Mouse (Mus musculus) testis, adult 2 months (tissue): ENCODE data around the gene Mid1. TPM values are rescaled to one million over a fixed set of nuclear protein-coding genes. Genes with fewer than 3 reads are reported as not detected.

Experiments
- H3K27ac ChIP-seq: fragments of 200-500 bp; 2 replicates; pipeline ENCODE4 v1.5.1; 2012; ENCODE audit warnings: low read depth, low read length; ENCODE audit not compliant: control insufficient read depth, insufficient read depth
- H3K27me3 ChIP-seq: fragments of 200-500 bp; 2 replicates; pipeline ENCODE4 v1.6.1; 2012; ENCODE audit warnings: mild to moderate bottlenecking, low read length, moderate library complexity; ENCODE audit not compliant: control insufficient read depth, insufficient read depth
- H3K36me3 ChIP-seq: fragments of 200-500 bp; 2 replicates; pipeline ENCODE4 v1.6.1; 2012; ENCODE audit warnings: mild to moderate bottlenecking, low read length; ENCODE audit not compliant: control insufficient read depth, insufficient read depth
- H3K4me1 ChIP-seq: fragments of 200-500 bp; 2 replicates; pipeline ENCODE4 v1.6.1; 2012; ENCODE audit warnings: low read length; ENCODE audit not compliant: control insufficient read depth, insufficient read depth
- H3K4me3 ChIP-seq: fragments of 200-500 bp; 2 replicates; pipeline ENCODE4 v1.5.1; 2012; ENCODE audit warnings: low read depth, mild to moderate bottlenecking, low read length, moderate library complexity, mixed read lengths; ENCODE audit not compliant: control insufficient read depth
- CTCF ChIP-seq: fragments of 200-500 bp; IDR thresholded peaks from 2 replicates; pipeline ENCODE4 v1.5.1; 2012; ENCODE audit warnings: low read depth, mild to moderate bottlenecking, inconsistent platforms, low read length, moderate library complexity; ENCODE audit not compliant: control insufficient read depth, insufficient read depth, insufficient replicate concordance
- POLR2A ChIP-seq: fragments of 200-500 bp; IDR thresholded peaks from 2 replicates; pipeline ENCODE4 v1.6.1; 2012; ENCODE audit warnings: low read depth, mild to moderate bottlenecking, inconsistent platforms, low read length, moderate library complexity; ENCODE audit not compliant: control insufficient read depth
- polyA plus RNA-seq: library from polyadenylated mRNA; depleted of rRNA; stranded (reverse); fragments of >200 nt; gene quantifications from 2 replicates; pipeline ENCODE4 v1.2.3, GENCODE M21; 2012

Mid1 gene
- polyA plus RNA-seq, 1 experiment: 0.65 TPM

DNA sequence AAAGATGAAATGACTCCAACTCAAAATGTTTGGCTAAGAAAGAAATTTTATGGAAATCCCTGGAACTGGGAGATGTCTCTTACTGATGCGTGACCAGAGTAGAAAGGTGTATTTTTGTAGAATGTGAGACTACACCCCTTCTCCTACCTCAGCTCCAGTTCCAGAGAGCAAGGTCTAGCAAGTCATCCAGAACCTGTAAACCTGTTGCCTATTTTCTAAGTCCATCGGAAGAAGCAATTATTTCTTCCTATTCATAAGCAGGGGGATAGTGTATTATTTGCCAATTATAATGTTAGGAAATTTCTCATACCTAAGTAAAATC, 153.6 kb downstream of the Mid1 start:
- Histone ChIP-seq H3K4me3 (no peak overlapping the region), H3K36me3 (no peaks in the 10 kb centered on the region), H3K27ac (no peak overlapping the region), H3K4me1 (no peaks in the 10 kb centered on the region), H3K27me3 (no peaks in the 10 kb centered on the region)
- TF ChIP-seq CTCF (no peak), POLR2A (no peak)

DNA sequence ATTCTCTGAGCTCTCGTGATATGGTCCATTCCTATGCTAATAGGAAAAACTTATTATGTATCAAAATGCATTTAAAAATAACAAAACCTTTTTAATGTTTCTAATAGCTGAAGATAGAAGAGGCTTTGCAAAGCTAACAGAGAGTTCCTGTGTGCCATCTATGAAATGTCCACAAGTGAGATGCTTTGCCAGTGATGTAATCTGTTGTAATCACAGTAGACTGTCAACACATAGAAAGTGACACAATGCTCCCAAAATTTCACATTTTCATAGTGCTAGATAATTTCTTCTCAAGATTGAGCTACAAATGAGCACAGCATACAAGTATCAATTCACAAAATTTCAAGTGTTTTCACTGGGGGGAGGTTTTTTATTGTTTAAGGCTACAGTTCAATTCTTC, 158.3 kb downstream of the Mid1 start:
- no peak overlapping the region for H3K4me3 ChIP-seq
- H3K36me3 ChIP-seq: no peaks in the 10 kb centered on the region
- H3K27me3 ChIP-seq: no peaks in the 10 kb centered on the region
- no peaks in the 10 kb centered on the region for H3K4me1 ChIP-seq
- H3K27ac ChIP-seq: no peak overlapping the region
- TF ChIP-seq CTCF (no peak), POLR2A (no peak)

DNA sequence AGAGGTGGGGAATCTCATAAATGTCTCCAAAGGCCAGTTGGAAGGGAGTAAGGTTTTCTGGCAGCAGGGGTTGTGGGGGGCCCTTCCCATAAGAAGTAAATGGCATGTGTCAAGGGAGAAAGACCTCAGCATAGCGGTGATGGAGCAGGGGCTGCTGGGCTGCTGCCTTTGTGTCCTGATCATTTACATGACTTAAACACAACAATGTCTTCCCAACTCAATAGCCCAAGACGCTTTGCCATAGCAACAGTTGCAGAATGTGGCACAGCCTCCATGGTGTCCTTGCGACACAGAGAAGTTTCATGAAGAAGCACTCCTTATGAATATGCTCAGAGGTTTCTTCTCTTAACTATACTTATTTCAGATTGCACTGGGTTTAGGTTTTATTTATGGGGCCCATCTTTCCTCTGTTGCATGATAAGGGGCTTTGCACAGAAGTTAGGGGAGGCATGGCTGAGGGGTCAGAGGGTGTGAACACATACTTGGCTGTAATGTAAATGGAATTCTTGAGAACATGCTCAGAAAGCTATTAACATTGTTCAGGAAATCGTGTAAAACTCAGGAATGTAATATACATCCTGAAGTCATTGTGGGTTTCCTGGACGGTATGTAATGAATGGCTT, 159.3 kb downstream of the Mid1 start:
- H3K4me3 ChIP-seq: no peak overlapping the region
- H3K27me3 ChIP-seq: no peaks in the 10 kb centered on the region
- TF ChIP-seq POLR2A (no peak), CTCF (no peak)
- no peaks in the 10 kb centered on the region for H3K4me1 ChIP-seq
- H3K36me3 ChIP-seq: no peaks in the 10 kb centered on the region
- H3K27ac ChIP-seq: no peak overlapping the region

DNA sequence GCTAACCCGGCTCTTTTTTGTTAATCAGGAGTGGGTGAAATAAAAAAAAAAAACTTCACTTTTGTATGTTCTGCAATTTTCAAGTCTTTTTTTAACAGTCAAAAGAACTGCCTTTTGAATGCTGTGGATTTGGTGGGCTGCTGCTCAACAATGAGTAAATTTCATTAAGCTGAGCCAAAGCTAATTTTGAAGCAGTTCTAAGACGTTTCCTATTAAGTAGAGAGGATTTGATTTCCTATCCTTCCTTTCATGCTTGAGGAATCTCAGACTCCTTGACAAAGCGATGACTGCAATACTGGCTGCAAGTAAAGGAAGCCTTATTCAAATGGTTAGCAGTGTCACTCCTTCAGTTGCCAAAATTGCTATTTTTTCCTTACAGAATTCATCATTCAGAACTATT, 161.2 kb downstream of the Mid1 start:
- no peaks in the 10 kb centered on the region for H3K27me3 ChIP-seq
- no peaks in the 10 kb centered on the region for H3K4me1 ChIP-seq
- H3K4me3 ChIP-seq: no peak overlapping the region
- no peaks in the 10 kb centered on the region for H3K36me3 ChIP-seq
- TF ChIP-seq POLR2A: no peak
- H3K27ac ChIP-seq: no peak overlapping the region

DNA sequence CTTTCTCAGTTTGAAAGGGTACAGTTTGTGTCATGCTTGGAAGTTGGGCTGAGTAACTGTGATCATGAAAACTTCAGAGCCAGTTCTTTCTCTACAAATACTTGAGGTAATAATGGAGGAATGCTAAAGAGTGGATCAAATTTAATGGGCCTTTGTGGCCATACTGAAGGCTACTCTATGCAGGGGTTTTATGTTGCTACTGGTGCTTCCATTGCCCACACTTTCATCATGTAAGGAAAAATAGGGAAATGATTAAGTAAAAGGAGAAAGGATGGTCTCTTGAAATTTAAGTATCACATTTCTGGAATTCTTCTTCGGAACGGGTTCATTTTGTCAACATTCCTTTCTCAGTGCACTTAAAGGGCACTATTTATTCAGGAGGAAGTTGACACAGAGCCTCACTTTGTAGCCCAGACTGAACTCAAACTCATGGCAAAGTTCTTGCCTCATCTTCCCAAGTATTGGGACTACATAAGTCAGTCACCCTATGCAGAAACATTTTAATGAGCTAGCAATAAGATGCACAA, 176.3 kb downstream of the Mid1 start:
- H3K36me3 ChIP-seq: no peaks in the 10 kb centered on the region
- no peak overlapping the region for H3K4me3 ChIP-seq
- no peak for TF ChIP-seq CTCF
- TF ChIP-seq POLR2A: no peak
- no peaks in the 10 kb centered on the region for H3K4me1 ChIP-seq
- H3K27ac ChIP-seq: no peak overlapping the region
- H3K27me3 ChIP-seq: no peaks in the 10 kb centered on the region

DNA sequence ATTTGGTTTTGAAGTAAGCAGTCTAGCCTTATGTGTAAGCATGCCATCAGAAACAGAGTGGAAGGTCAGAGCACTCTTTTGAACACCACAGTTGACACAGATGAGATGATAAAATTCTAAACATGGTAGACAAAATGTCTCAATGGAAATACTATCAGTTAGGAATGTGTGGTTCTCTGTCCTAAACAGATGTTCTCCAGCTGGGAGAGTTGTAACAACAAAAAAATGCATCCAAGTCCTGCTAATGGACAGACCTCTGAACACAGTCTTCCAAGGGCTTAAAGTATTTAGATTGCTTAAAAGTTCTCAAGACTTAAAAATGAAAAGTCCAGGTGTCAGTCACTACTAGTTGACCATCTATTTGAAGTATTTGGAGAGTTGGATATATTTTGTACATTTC, 177.4 kb downstream of the Mid1 start:
- no peaks in the 10 kb centered on the region for H3K27me3 ChIP-seq
- no peak for TF ChIP-seq POLR2A
- TF ChIP-seq CTCF: no peak
- no peak overlapping the region for H3K4me3 ChIP-seq
- H3K4me1 ChIP-seq: no peaks in the 10 kb centered on the region
- no peaks in the 10 kb centered on the region for H3K36me3 ChIP-seq
- no peak overlapping the region for H3K27ac ChIP-seq

DNA sequence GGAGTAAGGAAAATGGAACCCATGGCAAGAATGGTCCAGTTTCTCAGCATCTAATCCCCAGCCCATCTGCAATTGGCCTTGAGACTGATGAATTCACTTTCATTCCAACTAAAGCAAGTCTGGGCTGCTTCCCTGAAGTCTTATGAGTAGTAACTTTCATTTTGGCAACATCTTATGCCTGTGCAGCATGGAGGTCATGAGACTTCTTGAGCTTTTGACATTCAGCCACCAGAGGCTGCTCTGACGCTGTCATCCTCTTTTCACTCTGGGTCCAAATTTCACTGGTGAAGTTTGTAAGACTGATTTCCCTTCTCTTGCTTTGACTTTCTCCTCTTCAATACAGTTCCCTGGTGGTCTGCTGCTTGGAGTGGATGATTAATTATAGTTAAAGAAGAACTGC, 177.8 kb downstream of the Mid1 start:
- Histone ChIP-seq H3K36me3 (no peaks in the 10 kb centered on the region), H3K27ac (no peak overlapping the region), H3K27me3 (no peaks in the 10 kb centered on the region), H3K4me1 (no peaks in the 10 kb centered on the region), H3K4me3 (no peak overlapping the region)
- TF ChIP-seq CTCF (no peak), POLR2A (no peak)

DNA sequence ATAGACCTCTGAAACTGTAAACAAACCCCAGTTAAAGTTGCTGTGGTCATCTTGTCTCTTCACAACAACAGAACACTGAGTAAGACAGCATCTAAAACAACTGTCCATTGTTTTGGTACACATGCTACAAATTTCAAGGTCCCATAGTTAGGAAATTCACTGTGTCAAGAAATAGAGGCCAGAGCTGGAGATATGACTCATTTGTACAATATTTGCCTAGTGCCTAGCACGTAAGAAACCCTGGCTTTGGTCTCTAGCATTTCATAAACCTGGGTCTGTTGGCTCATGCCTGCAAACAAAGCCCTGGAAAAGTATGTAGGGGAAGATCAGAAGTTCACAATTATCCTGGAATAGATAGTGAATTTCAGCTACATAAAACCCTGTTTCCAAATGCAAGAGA, 178.8 kb downstream of the Mid1 start:
- Histone ChIP-seq H3K27me3 (no peaks in the 10 kb centered on the region), H3K27ac (no peak overlapping the region), H3K4me1 (no peaks in the 10 kb centered on the region), H3K4me3 (no peak overlapping the region), H3K36me3 (no peaks in the 10 kb centered on the region)
- no peak for TF ChIP-seq CTCF
- no peak for TF ChIP-seq POLR2A
